Mouse (Mus musculus) cerebellum, postnatal 4 days (tissue): ENCODE data around the gene Gm6096.

Experiments
- DNase-seq, 2 experiments: peaks; one replicate each; pipeline ENCODE4 v3.0.0; 2022; ENCODE audit warnings: low spot score in 2 of 2, mixed read lengths in 1 of 2

The Gm6096 gene

GRCm38 (mm10) chr7:34235602-34236001 lies 15.2 kb upstream of the Gm6096 start:
- DNase-seq, result no peak

GRCm38 (mm10) chr7:34238086-34238485 lies 12.8 kb upstream of the Gm6096 start:
- DNase-seq, result no peak

GRCm38 (mm10) chr7:34242176-34242575 lies 8.7 kb upstream of the Gm6096 start:
- peak; percentile 44 to 81 for DNase-seq

- DNase-seq, result no peak
These were observed 3.9 kb upstream of the Gm6096 start for GRCm38 (mm10) chr7:34246870-34247499.

- DNase-seq, result no peak
These were observed 1.2 kb downstream of the Gm6096 start for GRCm38 (mm10) chr7:34252030-34252429.

GRCm38 (mm10) chr7:34255137-34255536 lies 4.3 kb downstream of the Gm6096 start:
- DNase-seq, result no peak

GRCm38 (mm10) chr7:34255916-34256315 lies 5.1 kb downstream of the Gm6096 start:
- no peak for DNase-seq

- DNase-seq, result no peak
These were observed 6.4 kb downstream of the Gm6096 start for GRCm38 (mm10) chr7:34257279-34257678.

- no peak for DNase-seq
These were observed 7.6 kb downstream of the Gm6096 start for GRCm38 (mm10) chr7:34258407-34258806.

- no peak for DNase-seq
These were observed 12.6 kb downstream of the Gm6096 start for GRCm38 (mm10) chr7:34263437-34263836.

GRCm38 (mm10) chr7:34265876-34266346 lies 15.1 kb downstream of the Gm6096 start:
- peak; percentile 29 to 39 for DNase-seq

GRCm38 (mm10) chr7:34266421-34266820 lies 15.6 kb downstream of the Gm6096 start:
- DNase-seq, result no peak

- DNase-seq, result no peak
These were observed 17.6 kb downstream of the Gm6096 start for GRCm38 (mm10) chr7:34268463-34268862.

GRCm38 (mm10) chr7:34272465-34272864 lies 21.6 kb downstream of the Gm6096 start:
- no peak for DNase-seq

GRCm38 (mm10) chr7:34276066-34276465 lies 25.2 kb downstream of the Gm6096 start:
- DNase-seq, result no peak

- no peak for DNase-seq
These were observed 26.8 kb downstream of the Gm6096 start for GRCm38 (mm10) chr7:34277656-34278055.

GRCm38 (mm10) chr7:34290450-34291151 lies 39.8 kb downstream of the Gm6096 start:
- DNase-seq, result no peak

- DNase-seq, result no peak
These were observed 40.4 kb downstream of the Gm6096 start for GRCm38 (mm10) chr7:34291265-34291664.

GRCm38 (mm10) chr7:34292633-34293032 lies 41.8 kb downstream of the Gm6096 start:
- DNase-seq, result no peak

GRCm38 (mm10) chr7:34296124-34296523 lies 45.3 kb downstream of the Gm6096 start:
- DNase-seq, result no peak

- no peak for DNase-seq
These were observed 48.0 kb downstream of the Gm6096 start for GRCm38 (mm10) chr7:34298818-34299217.
